Mouse (Mus musculus): ENCODE results near the gene Krt18.

- TF ChIP-seq CTCF (IDR thresholded peaks at IDR 0.05; ENCODE audit: control insufficient read depth, insufficient read depth, low read length), result no peak
- no peak for TF ChIP-seq POLR2A (IDR thresholded peaks at IDR 0.05; ENCODE audit: borderline replicate concordance, control insufficient read depth, low read depth, low read length)
These were observed 20.6 kb upstream of the Krt18 start for GRCm38 (mm10) chr15:102007097-102008069.
